8 mouse cellular contexts compared by ENCODE assay signal in genomic region chr15:77149551-77149950, GRCm38 (mm10).
DNase-seq lines count a peak whose midpoint lies in the region; ATAC-seq lines count a peak whose summit lies in the region.

No protein-coding gene starts in this region.

- DNase-seq in kidney, postnatal 10 days = no peak
- no peak for DNase-seq in hindbrain, embryonic 14.5 days (ENCODE audit: low spot score)
- DNase-seq in left cerebral cortex, postnatal 25 days (ENCODE audit: low spot score in 2 of 2) = no peak
- no peak for DNase-seq in spleen, postnatal 4 days (ENCODE audit: low spot score in 2 of 2)
- no peak for DNase-seq in cerebellum, postnatal 4 days (ENCODE audit: low spot score in 2 of 2)

- 47% methylated on average over 3 of the region's 3 CpGs for WGBS in kidney, embryonic 16.5 days
- WGBS in hindbrain, embryonic 14.5 days = 47% methylated on average over 3 of the region's 3 CpGs
- 63% methylated on average over 3 of the region's 3 CpGs for WGBS in midbrain, embryonic 16.5 days

- H3K4me2 ChIP-seq in kidney, embryonic 16.5 days (replicated peaks; ENCODE audit: low read depth, low read length) = peak overlapping the region; percentile 61
- peak overlapping the region; percentile 89 for H3K4me2 ChIP-seq in hindbrain, embryonic 14.5 days (replicated peaks)
- H3K4me2 ChIP-seq in midbrain, embryonic 16.5 days (ENCODE audit: low read length) = peak overlapping the region; percentile 67

- peaks cover 38% of the 10 kb centered on the region for H3K4me1 ChIP-seq in kidney, embryonic 16.5 days (ENCODE audit: insufficient read depth, low read length)
- H3K4me1 ChIP-seq in brown adipose tissue, adult 24 weeks (ENCODE audit: control insufficient read depth, insufficient read depth, insufficient read length, low read length) = peaks cover 16% of the 10 kb centered on the region
- H3K4me1 ChIP-seq in hindbrain, embryonic 14.5 days (replicated peaks; ENCODE audit: control insufficient read depth, insufficient read depth, low read length) = peaks cover 56% of the 10 kb centered on the region
- H3K4me1 ChIP-seq in midbrain, embryonic 16.5 days (ENCODE audit: control insufficient read depth, insufficient read depth, low read length) = peaks cover 57% of the 10 kb centered on the region

- 0 out of 2 replicates have a peak overlapping the region, but pooled peaks have one; percentile 17 for H3K9ac ChIP-seq in kidney, embryonic 16.5 days (replicated peaks; ENCODE audit: low read length)
- peak overlapping the region; percentile 92 for H3K9ac ChIP-seq in hindbrain, embryonic 14.5 days
- peak overlapping the region; percentile 55; the same call in 1 of the 2 replicates for H3K9ac ChIP-seq in midbrain, embryonic 16.5 days (ENCODE audit: low read depth, low read length)

- H3K36me3 ChIP-seq in kidney, embryonic 16.5 days (ENCODE audit: insufficient read depth, low read length) = no peaks in the 10 kb centered on the region
- no peaks in the 10 kb centered on the region; the same call in 1 of the 2 replicates for H3K36me3 ChIP-seq in hindbrain, embryonic 14.5 days (replicated peaks; ENCODE audit: control insufficient read depth, insufficient read depth)
- H3K36me3 ChIP-seq in midbrain, embryonic 16.5 days (ENCODE audit: control insufficient read depth, insufficient read depth, low read length) = no peaks in the 10 kb centered on the region

- H3K27me3 ChIP-seq in kidney, embryonic 16.5 days (ENCODE audit: insufficient read depth, low read length) = no peaks in the 10 kb centered on the region
- H3K27me3 ChIP-seq in hindbrain, embryonic 14.5 days (ENCODE audit: control insufficient read depth, insufficient read depth, low read length) = no peaks in the 10 kb centered on the region
- no peaks in the 10 kb centered on the region for H3K27me3 ChIP-seq in midbrain, embryonic 16.5 days (ENCODE audit: control insufficient read depth, insufficient read depth, low read depth, low read length)

- peak overlapping the region; percentile 93 for H3K27ac ChIP-seq in kidney, embryonic 16.5 days (ENCODE audit: low read length)
- H3K27ac ChIP-seq in brown adipose tissue, adult 24 weeks (replicated peaks; ENCODE audit: low read depth, low read length) = peak overlapping the region; percentile 39; the same call in 1 of the 2 replicates
- H3K27ac ChIP-seq in hindbrain, embryonic 14.5 days = peak overlapping the region; percentile 97
- H3K27ac ChIP-seq in midbrain, embryonic 16.5 days (ENCODE audit: low read length) = peak overlapping the region; percentile 75; the same call in 1 of the 2 replicates

- ATAC-seq in kidney, embryonic 16.5 days (ENCODE audit: low FRiP score, low TSS enrichment) = no peak
- ATAC-seq in hindbrain, embryonic 14.5 days (ENCODE audit: low FRiP score) = no peak
- no peak for ATAC-seq in midbrain, embryonic 16.5 days

- H3K9me3 ChIP-seq in kidney, embryonic 16.5 days (ENCODE audit: low read length) = no peaks in the 10 kb centered on the region
- H3K9me3 ChIP-seq in hindbrain, embryonic 14.5 days (ENCODE audit: control insufficient read depth, low read length) = no peaks in the 10 kb centered on the region
- H3K9me3 ChIP-seq in midbrain, embryonic 16.5 days (replicated peaks; ENCODE audit: control insufficient read depth, low read length, poor library complexity, severe bottlenecking) = no peaks in the 10 kb centered on the region

- intact Hi-C loops in left cerebral cortex, postnatal 25 days (cut with DNase I) = no loop called here

- H3K4me3 ChIP-seq in kidney, embryonic 16.5 days (ENCODE audit: low read length) = no peak overlapping the region
- no peak overlapping the region for H3K4me3 ChIP-seq in brown adipose tissue, adult 24 weeks (ENCODE audit: insufficient read depth, low read depth, low read length)
- H3K4me3 ChIP-seq in hindbrain, embryonic 14.5 days (replicated peaks; ENCODE audit: low read length) = peak overlapping the region; percentile 59
- H3K4me3 ChIP-seq in midbrain, embryonic 16.5 days (ENCODE audit: low read depth, low read length) = peak overlapping the region; percentile 62

Comparison
In these comparisons a context has a peak if more than half of its experiments do, and no peak if none do; other contexts are left out.
1. H3K27ac ChIP-seq: peak in every context shown above with its lines; median percentile 97 in hindbrain, embryonic 14.5 days; 93 in kidney, embryonic 16.5 days; 75 in midbrain, embryonic 16.5 days; 39 in brown adipose tissue, adult 24 weeks.
2. H3K4me3 ChIP-seq: peak in hindbrain, embryonic 14.5 days (single experiment) and midbrain, embryonic 16.5 days (single experiment); none in kidney, embryonic 16.5 days (single experiment) and brown adipose tissue, adult 24 weeks (single experiment).
3. H3K9ac ChIP-seq: peak in every context shown above with its lines; median percentile 92 in hindbrain, embryonic 14.5 days; 55 in midbrain, embryonic 16.5 days; 17 in kidney, embryonic 16.5 days.
4. Peak in every context shown above with its lines, with median percentiles within 50 percentile points of each other: H3K4me2 ChIP-seq.